8 mouse cellular contexts compared by ENCODE assay signal in genomic region chr4:126156617-126157016, GRCm38 (mm10). TPM values are rescaled to one million over a fixed set of nuclear protein-coding genes. Genes with fewer than 3 reads are reported as not detected.
A peak's percentile ranks its signal among the peaks of the same experiment; 100 is the strongest.
DNase-seq lines count a peak whose midpoint lies in the region; ATAC-seq and TF ChIP-seq lines count a peak whose summit lies in the region.

No protein-coding gene starts in this region.

- no peak for ATAC-seq in megakaryocyte-erythroid progenitor cell, adult 5-6 weeks (replicated peaks; ENCODE audit: low FRiP score, low TSS enrichment, poor library complexity, severe bottlenecking)

- no peak for TF ChIP-seq POLR2A in cortical plate, adult 2 months (IDR thresholded peaks at IDR 0.05; ENCODE audit: extremely low read depth, insufficient read depth, low read length)

- no peak overlapping the region for H3K27ac ChIP-seq in cortical plate, adult 2 months (ENCODE audit: insufficient read depth, low read length)

- peak; percentile 90 for DNase-seq in heart, adult 11 months
- DNase-seq in heart, postnatal 36 days: no peak
- peak; percentile 47 for DNase-seq in A20 (ENCODE audit: low read depth, low spot score)
- peak; percentile 46 for DNase-seq in lung, postnatal 10 days
- DNase-seq in frontal cortex, postnatal 14 days (ENCODE audit: low spot score in 2 of 2): no peak
- no peak for DNase-seq in left cerebral cortex, postnatal 14 days (ENCODE audit: low spot score in 2 of 2)

- H3K4me3 ChIP-seq in cortical plate, adult 2 months (ENCODE audit: insufficient read depth, low read length): no peak overlapping the region

- TF ChIP-seq CTCF in cortical plate, adult 2 months (IDR thresholded peaks at IDR 0.05; ENCODE audit: extremely low read depth, insufficient read depth, low read length): peak; percentile 40; the same call in 1 of the 2 replicates

- no peaks in the 10 kb centered on the region for H3K4me1 ChIP-seq in cortical plate, adult 2 months (ENCODE audit: control insufficient read depth, insufficient read depth, low read length)

- intact Hi-C loops in heart, postnatal 36 days (cut with DNase I): loop anchor here (5.0 kb wide), 1 partner anchor 69 kb away; no protein-coding TSS in a partner anchor
- intact Hi-C loops in left cerebral cortex, postnatal 14 days (cut with DNase I): no loop called here

RNA-seq across cellular contexts. Expression of gene Sh3d21, which starts 6.7 kb away (rescaled TPM):
- total RNA-seq in heart, postnatal 36 days (2021): 1 to 10 TPM; 2.4 to 3.6 TPM
- polyA plus RNA-seq in cortical plate, adult 2 months (2012; rRNA removed): 1.0 and 1.1 TPM in 2 replicates
- 0.72 TPM in 1 of 2 replicates, not detected in the other for total RNA-seq in megakaryocyte-erythroid progenitor cell, adult 5-6 weeks (2014; fragmentation: Nextera tagmentation)
- 1.1 TPM in 1 of 2 replicates, not detected in the other for total RNA-seq in megakaryocyte-erythroid progenitor cell, adult 5-6 weeks (2017)
- total RNA-seq in left cerebral cortex, postnatal 14 days (2021): 1 to 10 TPM in 1 of 2 experiments, under 1 TPM in 1; 0.79 to 1.0 TPM

RNA-seq across cellular contexts. Expression of gene Eva1b, which starts 9.1 kb away (rescaled TPM):
- 10 to 100 TPM; 15.7 to 16.2 TPM for total RNA-seq in heart, postnatal 36 days (2021)
- polyA plus RNA-seq in cortical plate, adult 2 months (2012; rRNA removed): 7.6 and 7.9 TPM in 2 replicates
- total RNA-seq in megakaryocyte-erythroid progenitor cell, adult 5-6 weeks (2014; fragmentation: Nextera tagmentation): not detected in 2 replicates
- 0.91 TPM in 1 of 2 replicates, not detected in the other for total RNA-seq in megakaryocyte-erythroid progenitor cell, adult 5-6 weeks (2017)
- total RNA-seq in left cerebral cortex, postnatal 14 days (2021): 1 to 10 TPM; 6.5 to 7.0 TPM

RNA-seq across cellular contexts. Expression of gene Thrap3, which starts 45.9 kb away (rescaled TPM):
- total RNA-seq in heart, postnatal 36 days (2021): 100 to 1,000 TPM; 119 to 123 TPM
- polyA plus RNA-seq in cortical plate, adult 2 months (2012; rRNA removed): 86.1 and 98.1 TPM in 2 replicates
- total RNA-seq in megakaryocyte-erythroid progenitor cell, adult 5-6 weeks (2014; fragmentation: Nextera tagmentation): 266 and 395 TPM in 2 replicates
- 471 and 531 TPM in 2 replicates for total RNA-seq in megakaryocyte-erythroid progenitor cell, adult 5-6 weeks (2017)
- total RNA-seq in left cerebral cortex, postnatal 14 days (2021): 100 to 1,000 TPM; 129 to 147 TPM

RNA-seq across cellular contexts. Expression of gene Stk40, which starts 52.9 kb away (rescaled TPM):
- 10 to 100 TPM; 33.6 to 41.5 TPM for total RNA-seq in heart, postnatal 36 days (2021)
- 15.9 and 17.5 TPM in 2 replicates for polyA plus RNA-seq in cortical plate, adult 2 months (2012; rRNA removed)
- 12.2 and 14.6 TPM in 2 replicates for total RNA-seq in megakaryocyte-erythroid progenitor cell, adult 5-6 weeks (2014; fragmentation: Nextera tagmentation)
- total RNA-seq in megakaryocyte-erythroid progenitor cell, adult 5-6 weeks (2017): 10.0 and 11.7 TPM in 2 replicates
- 10 to 100 TPM; 26.5 to 28.8 TPM for total RNA-seq in left cerebral cortex, postnatal 14 days (2021)

Comparison
In these comparisons a context has a peak if more than half of its experiments do, and no peak if none do; other contexts are left out.
1. DNase-seq: peak in heart, adult 11 months (single experiment), A20 (single experiment) and lung, postnatal 10 days (single experiment); none in heart, postnatal 36 days (0 of 2), frontal cortex, postnatal 14 days (0 of 2) and left cerebral cortex, postnatal 14 days (0 of 2).